Mouse (Mus musculus) stomach, embryonic 16.5 days (tissue): ENCODE results near the gene Serpina1f. TPM values are rescaled to one million over a fixed set of nuclear protein-coding genes. Genes with fewer than 3 reads are reported as not detected.
"Not testable (repeated sequence)": the region's sequence is repeated elsewhere in the genome, so short reads cannot be mapped to it uniquely, and the experiment has no call there.

Experiments used
- ATAC-seq: fragments of 200-750 bp; cut with Nextera tagmentation; 2 replicates; pipeline ENCODE4 v1.8.0; 2017; ENCODE audit warnings: moderate number of reproducible peaks, moderate TSS enrichment; ENCODE audit not compliant: insufficient read depth, low FRiP score
- H3K27ac ChIP-seq: fragments of 300-500 bp; sonication (generic); 2 replicates; pipeline ENCODE4 v1.5.1; 2014; ENCODE audit warnings: low read length
- H3K27me3 ChIP-seq: fragments of 300-500 bp; sonication (generic); 2 replicates; pipeline ENCODE4 v1.6.1; 2014; ENCODE audit warnings: low read length, control low read depth, mixed read lengths; ENCODE audit not compliant: control insufficient read depth, insufficient read depth
- H3K36me3 ChIP-seq: fragments of 300-500 bp; sonication (generic); 2 replicates; pipeline ENCODE4 v1.6.1; 2014; ENCODE audit warnings: low read length; ENCODE audit not compliant: control insufficient read depth, insufficient read depth
- H3K4me1 ChIP-seq: fragments of 300-500 bp; sonication (generic); 2 replicates; pipeline ENCODE4 v1.6.1; 2014; ENCODE audit warnings: low read length, control low read depth, mixed read lengths; ENCODE audit not compliant: control insufficient read depth, insufficient read depth
- H3K4me2 ChIP-seq: fragments of 300-500 bp; sonication (generic); 2 replicates; pipeline ENCODE4 v1.6.1; 2014; ENCODE audit warnings: low read depth, low read length, mixed read lengths
- H3K4me3 ChIP-seq: fragments of 300-500 bp; sonication (generic); replicated peaks from 2 replicates; pipeline ENCODE4 v1.5.1; 2014; ENCODE audit warnings: mild to moderate bottlenecking, low read length
- H3K9ac ChIP-seq: fragments of 300-500 bp; sonication (generic); 2 replicates; pipeline ENCODE4 v1.6.1; 2014; ENCODE audit warnings: low read length
- H3K9me3 ChIP-seq: fragments of 300-500 bp; sonication (generic); replicated peaks from 2 replicates; pipeline ENCODE4 v1.6.1; 2016; ENCODE audit warnings: low read length, control low read depth; ENCODE audit not compliant: control insufficient read depth
- WGBS: fragments of 180-500 bp; shearing (Covaris S2); extraction: QIAGEN DNeasy Blood & Tissue Kit; methylation state at CpG from one replicate; pipeline ENCODE4 v1.1.7; 2014; 5-methylcytosine and 5-hydroxymethylcytosine counted together
- polyA plus RNA-seq: library from polyadenylated mRNA; unstranded; fragments of >200 nt; fragmentation: Nextera tagmentation; extraction: Ambion mirVana; gene quantifications from 2 replicates; pipeline ENCODE4 v1.2.1, GENCODE M21; 2015

Gene Serpina1f
- polyA plus RNA-seq, result not detected in 2 replicates

- Histone ChIP-seq H3K4me2 (no peak within 1 kb of the TSS), H3K36me3 (no peaks in the 10 kb centered on the region), H3K4me3 (no peak within 1 kb of the TSS), H3K4me1 (no peaks in the 10 kb centered on the region), H3K9me3 (no peaks in the 10 kb centered on the region), H3K27ac (no peak within 1 kb of the TSS), H3K27me3 (no peaks in the 10 kb centered on the region), H3K9ac (no peak within 1 kb of the TSS)
- ATAC-seq, result no peak
- 90% methylated on average over 8 of the region's 8 CpGs for WGBS
These were observed at the start of gene Serpina1f for GRCm38 (mm10) chr12:103695429-103695828. TSS of gene Serpina1f (minus strand) at chr12:103695529.

GRCm38 (mm10) chr12:103737791-103738580 lies 42.7 kb upstream of the Serpina1f start:
- H3K4me3 ChIP-seq, H3K36me3 ChIP-seq, H3K9me3 ChIP-seq, H3K27ac ChIP-seq, H3K27me3 ChIP-seq, H3K4me1 ChIP-seq, H3K9ac ChIP-seq, ATAC-seq, H3K4me2 ChIP-seq: not testable (repeated sequence)
- 73% methylated on average over 5 of the region's 6 CpGs for WGBS

- not testable (repeated sequence) for H3K4me3 ChIP-seq, H3K27me3 ChIP-seq, H3K9me3 ChIP-seq, H3K9ac ChIP-seq, H3K36me3 ChIP-seq, H3K4me1 ChIP-seq, H3K27ac ChIP-seq, ATAC-seq, H3K4me2 ChIP-seq
- WGBS, result 69% methylated on average over 4 of the region's 4 CpGs
These were observed 40.2 kb upstream of the Serpina1f start for GRCm38 (mm10) chr12:103735566-103735965.

GRCm38 (mm10) chr12:103735101-103735500 lies 39.8 kb upstream of the Serpina1f start:
- not testable (repeated sequence) for H3K4me1 ChIP-seq, H3K9ac ChIP-seq, ATAC-seq, H3K9me3 ChIP-seq, H3K36me3 ChIP-seq, H3K4me2 ChIP-seq, H3K27ac ChIP-seq, H3K4me3 ChIP-seq, H3K27me3 ChIP-seq
- WGBS, result 80% methylated on average over 4 of the region's 4 CpGs

GRCm38 (mm10) chr12:103711537-103711936 lies 16.2 kb upstream of the Serpina1f start:
- no peaks in the 10 kb centered on the region for H3K4me1 ChIP-seq
- H3K9ac ChIP-seq, result no peak overlapping the region
- H3K9me3 ChIP-seq, result no peaks in the 10 kb centered on the region
- no peak for ATAC-seq
- no peak overlapping the region for H3K4me2 ChIP-seq
- H3K4me3 ChIP-seq, result no peak overlapping the region
- H3K27me3 ChIP-seq, result no peaks in the 10 kb centered on the region
- H3K36me3 ChIP-seq, result no peaks in the 10 kb centered on the region
- WGBS, result 80% methylated on average over 3 of the region's 3 CpGs
- no peak overlapping the region for H3K27ac ChIP-seq

GRCm38 (mm10) chr12:103710405-103710804 lies 15.1 kb upstream of the Serpina1f start:
- no peaks in the 10 kb centered on the region for H3K9me3 ChIP-seq
- WGBS, result 56% methylated on average over 1 of the region's 1 CpGs
- H3K27me3 ChIP-seq, result no peaks in the 10 kb centered on the region
- H3K4me1 ChIP-seq, result no peaks in the 10 kb centered on the region
- no peaks in the 10 kb centered on the region for H3K36me3 ChIP-seq
- no peak overlapping the region for H3K9ac ChIP-seq
- H3K4me2 ChIP-seq, result no peak overlapping the region
- ATAC-seq, result no peak
- no peak overlapping the region for H3K27ac ChIP-seq
- no peak overlapping the region for H3K4me3 ChIP-seq

- WGBS, result 34% methylated on average over 4 of the region's 4 CpGs
- Histone ChIP-seq H3K9ac (no peak overlapping the region), H3K4me1 (no peaks in the 10 kb centered on the region), H3K36me3 (no peaks in the 10 kb centered on the region), H3K27ac (no peak overlapping the region), H3K4me2 (no peak overlapping the region), H3K9me3 (no peaks in the 10 kb centered on the region), H3K27me3 (no peaks in the 10 kb centered on the region), H3K4me3 (no peak overlapping the region)
- no peak for ATAC-seq
These were observed 10.8 kb upstream of the Serpina1f start for GRCm38 (mm10) chr12:103706113-103706512.

GRCm38 (mm10) chr12:103705547-103705946 lies 10.2 kb upstream of the Serpina1f start:
- no peaks in the 10 kb centered on the region for H3K9me3 ChIP-seq
- H3K27ac ChIP-seq, result no peak overlapping the region
- H3K4me2 ChIP-seq, result no peak overlapping the region
- H3K9ac ChIP-seq, result no peak overlapping the region
- no peaks in the 10 kb centered on the region for H3K27me3 ChIP-seq
- no peak for ATAC-seq
- 46% methylated on average over 2 of the region's 2 CpGs for WGBS
- no peak overlapping the region for H3K4me3 ChIP-seq
- no peaks in the 10 kb centered on the region for H3K4me1 ChIP-seq
- H3K36me3 ChIP-seq, result no peaks in the 10 kb centered on the region

GRCm38 (mm10) chr12:103700144-103700750 lies 4.9 kb upstream of the Serpina1f start:
- H3K27ac ChIP-seq, result no peak overlapping the region
- H3K4me1 ChIP-seq, result no peaks in the 10 kb centered on the region
- H3K27me3 ChIP-seq, result no peaks in the 10 kb centered on the region
- H3K9me3 ChIP-seq, result no peaks in the 10 kb centered on the region
- no peaks in the 10 kb centered on the region for H3K36me3 ChIP-seq
- H3K4me3 ChIP-seq, result no peak overlapping the region
- 88% methylated on average over 4 of the region's 4 CpGs for WGBS
- ATAC-seq, result no peak
- H3K9ac ChIP-seq, result no peak overlapping the region
- H3K4me2 ChIP-seq, result no peak overlapping the region
